Mouse (Mus musculus) left cerebral cortex, adult 18-20 months (tissue): ENCODE measurements at regions not wholly inside any gene's neighbourhood (a gene's known extent, or its start where the extent isn't known, plus 50 kb on each side); places are given as distances from the start of the nearest gene placed in this dataset.

Source experiments
- DNase-seq, 2 experiments: peaks; one replicate each; pipeline ENCODE4 v3.0.0; 2021 to 2022; ENCODE audit warnings: low spot score in 2 of 2, mixed read lengths in 1 of 2

DNA sequence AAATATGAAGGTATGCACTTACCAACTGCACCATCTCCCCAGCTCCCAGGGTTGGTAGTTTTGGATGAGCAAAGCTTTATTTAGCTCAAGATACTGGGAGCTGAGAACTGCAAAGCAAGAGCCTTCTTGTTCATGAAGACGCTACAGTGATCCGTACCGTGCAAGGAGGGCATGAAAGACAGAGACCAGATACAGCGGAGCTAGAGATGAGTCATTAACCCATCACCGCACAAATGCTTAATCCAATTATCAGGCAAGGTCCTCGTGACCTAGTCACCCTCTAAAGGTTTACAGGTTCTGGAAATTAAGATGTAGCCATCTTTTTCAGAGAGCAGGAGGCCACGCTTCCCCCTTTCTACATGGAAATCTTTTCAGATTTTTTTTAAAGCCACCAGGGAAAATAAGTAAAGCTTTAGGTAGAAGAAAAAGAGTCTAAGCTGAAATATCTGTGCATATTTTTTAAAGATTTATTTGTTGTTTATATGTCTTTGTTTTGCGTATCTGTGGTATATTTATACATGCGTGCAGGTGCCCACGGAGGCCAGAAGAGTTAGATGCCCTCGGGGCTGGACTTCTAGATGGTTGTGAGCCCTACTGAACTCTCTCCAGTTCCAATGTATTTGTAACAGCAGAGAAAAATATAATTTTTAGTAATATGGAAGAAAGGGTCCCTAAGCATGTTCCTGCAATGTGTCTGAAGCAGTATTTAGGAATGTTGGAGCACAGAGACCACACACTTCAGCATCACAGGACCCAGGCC is 200.0 kb upstream of the Klf3 start:
- DNase-seq = no peak

- no peak for DNase-seq
Measured at GRCm38 (mm10) chr5:64605171-64605570, 198.0 kb upstream of the Klf3 start.

- no peak for DNase-seq
Measured at GRCm38 (mm10) chr5:64605991-64606390, 197.2 kb upstream of the Klf3 start.

DNA sequence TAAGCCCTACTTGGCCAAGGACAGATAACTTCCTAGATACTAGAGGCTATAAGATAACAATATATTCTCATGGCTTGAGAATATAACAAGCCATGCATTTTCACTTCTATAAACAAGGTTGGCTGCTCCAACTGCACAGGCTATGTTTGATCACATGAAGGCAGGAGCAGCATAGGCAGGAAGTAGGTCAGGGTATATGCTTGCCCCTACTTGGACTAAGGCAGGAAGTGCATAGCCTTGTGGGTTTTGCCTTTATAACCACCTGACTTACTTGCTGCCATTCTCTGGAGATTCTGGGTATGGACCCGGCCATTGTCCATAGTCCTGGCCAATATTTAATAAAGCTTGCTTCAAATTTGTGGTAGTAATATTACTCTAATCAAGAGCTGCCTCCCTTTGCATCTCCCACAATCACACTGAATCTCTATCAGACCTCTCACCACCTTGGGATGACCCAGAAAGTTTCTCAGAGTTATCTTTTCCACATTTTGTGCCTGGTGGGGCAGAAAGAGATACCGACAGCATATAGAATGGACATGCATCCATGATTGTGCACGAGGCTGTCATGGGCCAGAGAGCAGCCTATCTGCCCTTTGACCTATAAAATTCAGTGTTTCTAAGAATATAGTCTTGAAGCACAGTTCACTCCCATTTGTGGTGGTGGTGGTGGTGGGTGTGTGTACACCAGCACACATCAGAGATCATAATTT is 193.7 kb upstream of the Klf3 start:
- DNase-seq = no peak

GRCm38 (mm10) chr5:64610146-64610545 is 193.0 kb upstream of the Klf3 start:
- no peak for DNase-seq

DNA sequence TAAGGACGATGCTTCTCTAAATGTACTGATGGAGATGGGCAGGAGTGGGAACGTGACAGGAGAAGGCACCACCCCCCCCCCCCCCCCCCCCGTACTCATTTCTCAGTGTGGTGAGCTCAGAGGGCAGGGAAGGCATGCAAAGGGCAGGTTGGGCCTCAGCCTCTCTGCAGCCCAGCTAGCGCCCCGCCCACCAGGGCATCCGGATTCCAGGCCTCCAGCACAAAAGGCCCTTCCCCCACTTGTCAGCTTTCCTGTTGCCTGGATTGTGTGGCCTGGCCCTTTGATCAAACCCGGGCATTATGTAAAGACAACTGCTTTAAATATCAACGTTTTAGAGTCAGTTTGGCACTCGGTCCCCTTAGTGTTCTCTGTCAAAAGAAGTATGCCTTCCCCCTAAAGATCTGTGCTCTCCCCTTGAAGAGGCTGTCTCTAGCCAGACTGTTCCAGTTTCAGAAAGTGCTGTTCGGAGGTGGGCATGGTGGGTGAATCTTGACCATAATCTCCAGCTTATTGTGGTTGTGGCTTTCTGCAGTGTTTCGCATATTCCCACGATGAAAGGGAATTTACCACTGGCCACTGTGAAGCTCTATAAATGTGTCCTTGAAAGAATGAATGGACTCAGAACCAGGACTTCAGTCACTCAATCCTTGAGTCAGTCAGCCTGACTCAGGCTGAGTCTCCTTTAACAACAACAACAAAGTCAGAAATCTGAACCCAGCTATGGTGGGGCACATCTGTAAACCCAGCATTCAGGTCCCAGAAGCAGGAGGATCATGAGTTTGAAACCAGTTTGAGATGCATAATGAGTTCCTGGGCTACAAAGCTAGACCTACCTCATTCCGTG is 192.4 kb upstream of the Klf3 start:
- no peak for DNase-seq

DNA sequence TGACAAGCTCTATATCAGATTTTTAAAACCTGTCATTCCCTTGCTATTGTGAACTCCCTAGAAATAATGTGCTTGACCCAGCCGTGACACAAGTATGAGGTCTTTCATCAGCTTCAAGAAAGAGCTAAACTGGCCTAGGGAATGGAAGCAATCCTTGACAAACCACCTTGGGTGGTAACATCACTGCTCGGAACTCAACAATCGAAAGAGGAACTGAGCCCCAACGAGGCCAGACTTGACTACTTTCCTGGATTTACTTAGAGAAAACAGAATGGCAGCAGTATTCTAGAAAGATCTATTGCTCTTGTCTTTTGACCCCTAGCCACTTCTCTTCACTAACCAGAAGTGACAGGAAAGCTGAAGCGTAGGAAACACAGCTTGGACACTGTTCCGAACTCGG is 191.2 kb upstream of the Klf3 start:
- no peak for DNase-seq

DNA sequence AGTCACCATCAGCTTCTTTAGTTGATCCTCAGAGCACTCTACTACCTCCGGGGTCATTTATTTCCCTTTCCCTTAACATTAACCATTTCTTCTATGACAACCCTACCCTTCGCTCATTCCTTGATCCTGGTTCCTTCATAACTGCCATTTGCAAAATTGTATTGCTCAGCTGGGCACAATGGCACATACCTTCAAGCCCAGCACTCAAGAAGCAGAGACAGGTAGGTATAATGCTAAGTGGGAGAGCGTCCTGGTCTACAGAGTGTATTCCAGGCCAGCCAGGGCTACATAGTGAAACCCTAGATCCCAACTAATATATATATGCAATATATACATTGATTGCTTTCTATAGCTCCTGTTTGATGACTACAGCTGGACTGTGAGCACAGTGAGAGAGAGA is 189.5 kb upstream of the Klf3 start:
- no peak for DNase-seq

GRCm38 (mm10) chr5:64618126-64618525 is 185.1 kb upstream of the Klf3 start:
- no peak for DNase-seq

DNA sequence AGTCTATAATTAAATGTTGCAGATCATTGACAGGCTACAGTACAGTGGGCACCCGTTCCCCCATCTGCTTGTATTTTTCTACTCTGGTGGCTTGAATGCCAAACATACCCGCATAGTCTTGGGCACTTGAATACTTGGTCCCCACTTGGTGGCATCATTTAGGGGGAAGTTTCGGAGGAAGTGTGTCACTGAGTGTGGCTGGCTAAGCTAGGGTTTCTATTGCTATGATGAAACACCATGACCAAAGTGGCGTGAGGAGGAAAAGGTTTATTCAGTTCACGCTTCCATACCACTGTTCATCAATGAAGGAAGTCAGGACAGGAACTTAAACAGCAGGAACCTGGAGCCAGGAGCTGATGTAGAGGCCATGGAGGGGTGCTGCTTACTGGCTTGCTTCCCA is 183.4 kb upstream of the Klf3 start:
- DNase-seq = no peak

- no peak for DNase-seq
Measured at GRCm38 (mm10) chr5:64620726-64621125, 182.5 kb upstream of the Klf3 start.

- DNase-seq = no peak
Measured at GRCm38 (mm10) chr5:64621386-64621785, 181.8 kb upstream of the Klf3 start.

- no peak for DNase-seq
Measured at GRCm38 (mm10) chr5:64623653-64624052, 179.5 kb upstream of the Klf3 start.

GRCm38 (mm10) chr5:64624205-64624604 is 179.0 kb upstream of the Klf3 start:
- DNase-seq = no peak

DNA sequence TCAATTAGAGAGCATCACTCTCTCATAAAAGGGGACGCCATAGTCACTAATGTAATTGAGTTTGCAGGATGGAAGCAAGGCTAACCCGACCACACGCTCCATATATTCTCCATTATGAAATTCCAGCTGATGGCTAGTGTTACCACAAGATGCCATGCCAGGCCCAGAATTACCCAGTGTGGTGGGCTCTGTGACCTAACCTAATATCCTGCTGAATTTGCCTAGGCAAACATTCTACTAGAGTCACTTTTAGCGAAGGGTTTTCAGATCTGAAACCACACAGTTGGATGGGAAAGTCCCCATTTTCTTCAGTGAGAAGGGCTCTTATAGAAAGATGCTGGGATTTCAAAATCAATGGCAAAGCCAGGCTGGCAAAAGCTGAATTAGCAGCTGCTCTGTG is 177.8 kb upstream of the Klf3 start:
- no peak for DNase-seq

DNA sequence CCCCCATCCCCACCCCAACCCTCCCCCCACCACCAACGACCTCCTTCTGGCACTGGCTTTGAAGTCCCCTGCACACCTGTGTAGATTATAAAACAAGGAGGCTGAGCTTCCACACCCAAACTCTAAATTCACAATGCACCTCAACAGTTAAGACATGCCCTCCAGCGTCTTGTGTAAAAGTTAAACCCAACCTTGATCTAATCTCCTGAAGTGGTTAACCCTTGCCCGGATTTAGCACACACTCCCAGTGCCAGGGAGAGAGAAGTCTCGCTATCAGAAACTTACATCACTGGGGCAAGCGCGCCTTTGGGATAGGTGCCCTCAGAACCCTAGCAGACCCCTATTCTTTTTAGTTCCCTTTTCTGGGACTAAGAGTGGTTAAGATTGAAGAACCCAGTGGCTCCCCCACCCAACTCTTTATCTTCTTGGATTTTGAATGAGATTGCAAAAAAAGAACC is 177.3 kb upstream of the Klf3 start:
- DNase-seq = no peak

DNA sequence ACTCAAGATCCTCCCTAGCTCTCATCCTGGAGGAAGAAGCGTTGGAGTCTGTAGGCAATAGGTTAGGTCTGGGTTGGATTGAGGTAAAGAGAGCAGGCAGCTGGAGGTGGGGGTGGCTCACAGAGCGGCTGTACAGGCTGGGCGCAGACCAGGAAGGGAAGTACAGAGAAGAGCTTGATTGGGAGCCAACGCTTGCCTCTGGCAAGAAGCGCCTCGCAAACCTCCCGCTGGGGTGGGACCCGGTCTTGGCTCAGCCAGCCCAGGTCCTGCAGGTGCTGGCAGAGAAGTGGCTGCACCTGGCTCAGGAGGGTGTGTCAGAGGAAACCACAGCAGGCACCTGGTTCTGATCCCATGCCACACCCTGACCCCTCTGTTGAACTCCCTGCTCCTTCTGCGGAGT is 176.8 kb upstream of the Klf3 start:
- DNase-seq = peak in 1 of 2 experiments; percentile 16

GRCm38 (mm10) chr5:64630582-64630981 is 172.6 kb upstream of the Klf3 start:
- DNase-seq = no peak

- no peak for DNase-seq
Measured at GRCm38 (mm10) chr5:64632171-64632570, 171.0 kb upstream of the Klf3 start.

DNA sequence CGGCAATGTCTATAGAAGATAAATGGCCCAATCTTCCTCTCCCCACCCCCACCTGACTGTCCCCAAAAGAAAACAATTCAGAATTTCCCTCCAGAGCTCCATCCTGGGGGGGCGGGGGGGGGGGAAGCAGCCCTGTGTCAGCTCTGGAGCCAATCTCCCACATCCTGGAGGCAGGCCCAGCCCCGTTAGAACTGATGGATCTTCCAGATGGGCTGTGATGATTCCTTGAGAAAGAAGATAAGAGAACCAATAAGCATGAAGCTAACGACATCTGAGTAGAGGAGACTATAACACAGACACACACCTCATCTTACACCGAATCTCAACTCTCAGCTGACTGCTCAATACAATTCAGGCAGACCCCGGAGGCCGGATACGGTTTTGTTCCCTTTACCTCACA is 169.2 kb upstream of the Klf3 start:
- DNase-seq = no peak

DNA sequence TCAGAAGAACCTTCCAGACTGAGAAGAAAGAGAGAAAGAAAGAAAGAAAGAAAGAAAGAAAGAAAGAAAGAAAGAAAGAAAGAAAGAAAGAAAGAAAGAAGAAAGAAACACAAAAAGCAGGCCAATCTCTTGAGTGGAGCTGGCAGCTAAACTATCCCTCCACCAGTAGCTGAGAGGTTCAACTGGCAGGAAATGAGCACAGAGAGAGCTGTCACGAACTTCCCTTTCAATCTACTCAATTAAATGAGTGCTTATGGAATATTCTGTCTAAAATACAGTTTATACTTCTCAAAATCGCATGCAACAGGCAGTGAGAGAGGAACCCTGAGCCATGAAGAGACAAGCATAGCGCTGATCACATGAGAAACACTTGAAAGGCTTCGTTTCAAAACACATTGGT is 168.5 kb upstream of the Klf3 start:
- DNase-seq = no peak

DNA sequence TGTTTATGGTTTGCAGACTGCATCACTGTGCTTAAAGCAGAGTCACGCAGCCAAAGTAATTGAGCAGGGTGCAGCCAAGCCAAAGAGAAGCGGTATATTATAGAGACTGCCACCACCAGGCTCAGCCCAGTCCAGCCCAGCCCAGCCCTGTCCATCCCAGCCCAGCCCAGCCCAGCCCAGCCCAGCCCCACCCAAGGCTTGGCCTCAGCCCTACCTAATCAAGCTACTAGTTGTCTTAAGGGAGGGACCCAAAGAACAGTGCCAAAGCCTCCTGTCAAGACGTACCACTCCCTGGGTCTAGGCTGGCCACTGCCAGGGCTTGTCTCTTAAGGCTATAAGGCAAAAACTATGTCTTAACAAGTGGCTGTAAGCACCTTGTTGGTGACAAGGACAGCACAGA is 166.9 kb upstream of the Klf3 start:
- no peak for DNase-seq
